Mouse (Mus musculus): Measurements from ENCODE around the gene Gkap1.
A peak's percentile ranks its signal among the peaks of the same experiment; 100 is the strongest.

- TF ChIP-seq CTCF (IDR thresholded peaks at IDR 0.05; ENCODE audit: control insufficient read depth, insufficient read depth, insufficient replicate concordance, low read depth, low read length) (peak; percentile 82), POLR2A (IDR thresholded peaks at IDR 0.05; ENCODE audit: control insufficient read depth, low read depth, low read length) (no peak)
Observed at GRCm38 (mm10) chr13:58188412-58188811, 87.1 kb downstream of the Gkap1 start.
